Mouse (Mus musculus) pancreas, adult 10 weeks (tissue): Measurements from ENCODE around the gene Olfr1024. TPM values are rescaled to one million over a fixed set of nuclear protein-coding genes. Genes with fewer than 3 reads are reported as not detected.

Source experiments
- polyA plus RNA-seq: library from polyadenylated mRNA; stranded (reverse); fragments of 350-450 nt; fragmentation: Illumina TruSeq; extraction: RNeasy Lipid Tissue Mini Kit (QIAGEN cat#74804); gene quantifications from one replicate; pipeline ENCODE4 v1.2.3, GENCODE M21; 2015; ENCODE audit warnings: low read depth, low replicate concordance; ENCODE audit not compliant: insufficient read depth

Gene Olfr1024
- polyA plus RNA-seq = not detected

GRCm38 (mm10) chr2:85904952-85905351 is at the start of gene Olfr1024:
Olfr1024 (minus strand) TSS chr2:85905052.

GRCm38 (mm10) chr2:85950137-85950536 is 45.3 kb upstream of the Olfr1024 start, which contains the start of gene Olfr1028:
Olfr1028 (plus strand) TSS chr2:85950437.

DNA sequence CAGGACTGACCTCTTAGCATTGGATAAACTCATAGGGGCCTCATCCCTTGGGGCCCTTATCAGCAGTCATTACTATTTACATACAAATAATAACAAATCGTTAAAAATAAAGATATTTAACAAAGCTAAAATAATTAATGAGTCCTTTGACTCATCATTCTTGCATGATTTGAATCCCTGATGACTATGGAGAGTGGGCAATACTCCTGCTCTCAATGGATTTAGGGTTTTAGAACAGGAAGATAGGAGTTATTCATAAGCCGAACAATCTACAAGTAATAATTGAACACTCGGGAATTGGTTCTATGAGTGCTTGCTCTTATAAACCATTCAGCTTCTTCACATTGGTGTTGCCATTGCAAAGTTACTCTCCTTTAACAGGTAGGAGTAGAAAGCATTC is 16.4 kb upstream of the Olfr1024 start, which contains the start of gene Olfr1026:
TSS of gene Olfr1026 (plus strand) at position 301 of the 400 bp plus-strand sequence.

DNA sequence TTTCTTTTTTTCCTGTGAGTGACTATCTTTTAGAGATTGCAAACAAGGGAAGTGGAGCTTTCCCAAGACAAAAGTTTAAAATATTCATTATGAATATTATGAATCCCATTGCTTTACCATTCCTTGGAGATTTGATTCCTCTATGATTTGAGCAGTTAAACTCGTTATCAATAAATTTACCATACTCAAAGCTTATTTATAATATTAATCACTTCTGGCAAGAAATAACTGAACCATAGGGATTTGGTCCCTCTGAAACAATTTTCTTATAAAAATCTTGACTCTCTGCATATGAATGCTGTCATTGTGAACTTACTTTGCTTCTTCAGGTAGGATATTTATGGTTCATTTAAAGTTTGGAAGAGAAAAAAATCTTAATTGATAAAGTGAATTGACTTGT is 10.0 kb upstream of the Olfr1024 start, which contains the start of gene Olfr1025-ps1:
TSS of gene Olfr1025-ps1 (plus strand) at position 301 of the 400 bp plus-strand sequence.

GRCm38 (mm10) chr2:85885340-85885739 is 19.5 kb downstream of the Olfr1024 start, which contains the start of gene Olfr1023:
Olfr1023 (plus strand) TSS chr2:85885640.

GRCm38 (mm10) chr2:85868294-85868693 is 36.6 kb downstream of the Olfr1024 start, which contains the start of gene Olfr1022:
Olfr1022 (plus strand) TSS chr2:85868594.

Other genes starting within 250 kb of the Olfr1024 start
- not detected for gene Olfr154, start 240.6 kb downstream of the Olfr1024 start, polyA plus RNA-seq
- not detected for gene Olfr1006, start 226.3 kb downstream of the Olfr1024 start, polyA plus RNA-seq
- not detected for gene Olfr1008, start 215.6 kb downstream of the Olfr1024 start, polyA plus RNA-seq
- gene Olfr1009, start 189.6 kb downstream of the Olfr1024 start, polyA plus RNA-seq = not detected
- gene Olfr1012, start 142.3 kb downstream of the Olfr1024 start, polyA plus RNA-seq = not detected
- not detected for gene Olfr1013, start 138.0 kb downstream of the Olfr1024 start, polyA plus RNA-seq
- not detected for gene Olfr1014, start 132.3 kb downstream of the Olfr1024 start, polyA plus RNA-seq
- gene Olfr1015, start 123.0 kb downstream of the Olfr1024 start, polyA plus RNA-seq = not detected
- gene Olfr1016, start 102.5 kb downstream of the Olfr1024 start, polyA plus RNA-seq = not detected
- not detected for gene Olfr1018, start 86.6 kb downstream of the Olfr1024 start, polyA plus RNA-seq
- not detected for gene Olfr1019, start 59.6 kb downstream of the Olfr1024 start, polyA plus RNA-seq
- not detected for gene Olfr1020, start 58.0 kb downstream of the Olfr1024 start, polyA plus RNA-seq
- gene Olfr1022, start 36.5 kb downstream of the Olfr1024 start, polyA plus RNA-seq = not detected
- gene Olfr1023, start 19.4 kb downstream of the Olfr1024 start, polyA plus RNA-seq = not detected
- gene Olfr1025-ps1, start 10.1 kb upstream of the Olfr1024 start, polyA plus RNA-seq = not detected
- gene Olfr1026, start 16.5 kb upstream of the Olfr1024 start, polyA plus RNA-seq = not detected
- not detected for gene Olfr1028, start 45.4 kb upstream of the Olfr1024 start, polyA plus RNA-seq
- gene Olfr1029, start 68.8 kb upstream of the Olfr1024 start, polyA plus RNA-seq = not detected
- gene Olfr1030, start 74.2 kb upstream of the Olfr1024 start, polyA plus RNA-seq = not detected
- gene Olfr1031, start 85.3 kb upstream of the Olfr1024 start, polyA plus RNA-seq = not detected
- not detected for gene Olfr1032, start 100.5 kb upstream of the Olfr1024 start, polyA plus RNA-seq
- gene Olfr1033, start 115.6 kb upstream of the Olfr1024 start, polyA plus RNA-seq = 0.72 TPM
- 0.17 TPM for gene Olfr1034, start 140.8 kb upstream of the Olfr1024 start, polyA plus RNA-seq
- gene Olfr1036, start 168.9 kb upstream of the Olfr1024 start, polyA plus RNA-seq = not detected
- not detected for gene Olfr1037, start 182.3 kb upstream of the Olfr1024 start, polyA plus RNA-seq
- gene Olfr1039, start 230.9 kb upstream of the Olfr1024 start, polyA plus RNA-seq = not detected
- gene Olfr1040, start 241.7 kb upstream of the Olfr1024 start, polyA plus RNA-seq = not detected